Mouse (Mus musculus): Measurements from ENCODE around the gene Hoxb6.

DNA sequence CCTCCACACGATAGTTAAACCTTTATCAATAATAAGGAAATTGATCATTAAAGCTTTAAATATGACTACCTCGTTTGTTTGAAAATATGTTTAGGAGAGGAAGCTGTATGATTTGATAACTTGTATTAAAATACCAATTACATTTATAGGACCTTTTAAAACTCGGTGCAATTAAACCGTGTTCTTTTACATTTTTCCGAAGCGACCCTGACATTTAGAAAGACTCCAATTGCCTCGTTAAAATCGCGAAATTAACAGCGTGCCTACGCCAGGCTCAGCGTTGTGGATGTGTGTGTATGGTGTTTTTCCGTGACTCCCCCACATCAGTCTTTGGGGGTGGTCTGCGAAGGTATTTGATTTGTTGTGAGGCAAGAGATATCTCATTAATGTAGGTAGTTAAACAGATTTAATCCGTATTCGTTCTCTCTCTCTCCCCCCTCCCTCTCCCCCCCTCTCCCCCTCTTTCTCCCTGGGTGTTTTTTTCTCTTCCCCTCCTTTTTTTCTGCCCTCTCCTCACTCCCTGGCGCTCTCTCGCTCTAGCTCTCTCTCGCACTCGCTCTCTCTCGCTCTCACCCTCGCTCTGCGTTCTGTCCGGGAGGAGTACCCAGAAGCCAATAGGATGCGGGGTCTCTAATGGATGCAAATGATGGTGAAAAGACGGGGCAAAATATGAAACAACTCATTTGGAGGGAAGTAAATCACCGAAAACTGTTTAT is 10.3 kb upstream of the Hoxb6 start, which contains the start of gene Hoxb8:
- TF ChIP-seq CTCF (conservative IDR thresholded peaks at IDR 0.05; ENCODE audit: low read length) (no peak), POU5F1 (IDR thresholded peaks at IDR 0.05; ENCODE audit: borderline replicate concordance, low read length) (no peak), NANOG (IDR thresholded peaks at IDR 0.05; ENCODE audit: borderline replicate concordance, low read length) (no peak)

All from E14TG2a.4 (cell line).